Mouse (Mus musculus): ENCODE results near the gene Olfr748. TPM values are rescaled to one million over a fixed set of nuclear protein-coding genes. Genes with fewer than 3 reads are reported as not detected.
A peak's percentile ranks its signal among the peaks of the same experiment; 100 is the strongest.
"Not testable (repeated sequence)": the region's sequence is repeated elsewhere in the genome, so short reads cannot be mapped to it uniquely, and the experiment has no call there.

Olfr748 gene
- total RNA-seq (2021), result not detected
- long read RNA-seq, experiment 1, result 0 reads
- long read RNA-seq, experiment 2, result 0 reads

GRCm38 (mm10) chr14:50707073-50707472, at the start of gene Olfr748:
Olfr748 (plus strand) TSS chr14:50707373.
- DNase-seq, result no peak
- intact Hi-C loops (cut with DNase I), result no loop called here

- intact Hi-C loops (cut with DNase I), result no loop called here
- no peak for DNase-seq
These were observed 14.1 kb upstream of the Olfr748 start, which contains the start of gene Olfr747 for GRCm38 (mm10) chr14:50693106-50693505. Olfr747 (minus strand) TSS chr14:50693206.

- intact Hi-C loops (cut with DNase I), result not testable (repeated sequence)
- peak in 1 of 2 experiments; percentile 2 for DNase-seq
These were observed 12.7 kb downstream of the Olfr748 start for GRCm38 (mm10) chr14:50719875-50720274.

GRCm38 (mm10) chr14:50722371-50722770, 15.2 kb downstream of the Olfr748 start:
- DNase-seq; intact Hi-C loops (cut with DNase I): not testable (repeated sequence)

GRCm38 (mm10) chr14:50740334-50740733, 33.2 kb downstream of the Olfr748 start:
- DNase-seq, result no peak

GRCm38 (mm10) chr14:50741584-50741983, 34.4 kb downstream of the Olfr748 start:
- DNase-seq, result no peak
- intact Hi-C loops (cut with DNase I), result no loop called here

More at GRCm38 (mm10) chr14:50740334-50740733, 33.2 kb downstream of the Olfr748 start:
- intact Hi-C loops (cut with DNase I), result no loop called here

- no peak for DNase-seq
- intact Hi-C loops (cut with DNase I), result no loop called here
These were observed 37.8 kb downstream of the Olfr748 start, which contains the start of gene Olfr749 for GRCm38 (mm10) chr14:50744994-50745393. Olfr749 (minus strand) TSS chr14:50745094.

- DNase-seq, result no peak
- intact Hi-C loops (cut with DNase I), result no loop called here
These were observed 51.4 kb downstream of the Olfr748 start for GRCm38 (mm10) chr14:50758416-50759085.

Other genes starting within 250 kb of the Olfr748 start
- gene Olfr741, start 234.6 kb upstream of the Olfr748 start, total RNA-seq (2021), result not detected
- gene Olfr742, start 203.8 kb upstream of the Olfr748 start, total RNA-seq (2021), result not detected
- not detected for gene Olfr743, start 185.5 kb upstream of the Olfr748 start, total RNA-seq (2021)
- gene Olfr744, start 92.5 kb upstream of the Olfr748 start, total RNA-seq (2021), result not detected
- not detected for gene Olfr745, start 68.0 kb upstream of the Olfr748 start, total RNA-seq (2021)
- not detected for gene Olfr746, start 60.3 kb upstream of the Olfr748 start, total RNA-seq (2021)
- not detected for gene Olfr747, start 14.2 kb upstream of the Olfr748 start, total RNA-seq (2021)
- not detected for gene Olfr749, start 37.7 kb downstream of the Olfr748 start, total RNA-seq (2021)
- gene Ttc5, start 78.1 kb downstream of the Olfr748 start, total RNA-seq (2021), result 10 to 100 TPM; 18.1 to 24.3 TPM
- not detected for gene Ccnb1ip1, start 100.4 kb downstream of the Olfr748 start, total RNA-seq (2021)
- 10 to 100 TPM; 13.3 to 14.1 TPM for gene Parp2, start 100.5 kb downstream of the Olfr748 start, total RNA-seq (2021)
- gene Tep1, start 163.2 kb downstream of the Olfr748 start, total RNA-seq (2021), result 10 to 100 TPM; 10.4 to 15.5 TPM
- 10 to 100 TPM; 14.5 to 22.5 TPM for gene Klhl33, start 190.1 kb downstream of the Olfr748 start, total RNA-seq (2021)
- gene Osgep, start 217.5 kb downstream of the Olfr748 start, total RNA-seq (2021), result 10 to 100 TPM; 59.4 to 63.9 TPM
- gene Apex1, start 217.6 kb downstream of the Olfr748 start, total RNA-seq (2021), result 10 to 100 TPM; 26.3 to 29.4 TPM
- 10 to 100 TPM; 19.2 to 21.8 TPM for gene Pip4p1, start 223.5 kb downstream of the Olfr748 start, total RNA-seq (2021)
- gene Pnp, start 223.7 kb downstream of the Olfr748 start, total RNA-seq (2021), result 10 to 100 TPM; 15.6 to 17.3 TPM
- 10 to 100 TPM; 11.1 to 13.0 TPM for gene Gm49342, start 237.1 kb downstream of the Olfr748 start, total RNA-seq (2021)
- gene Pnp2, start 248.6 kb downstream of the Olfr748 start, total RNA-seq (2021), result 1 to 10 TPM in 1 of 2 experiments, under 1 TPM in 1; 0.39 to 1.2 TPM

All from heart, postnatal 14 days (tissue).